Mouse (Mus musculus) liver, embryonic 12.5 days (tissue): Measurements from ENCODE around the gene Vamp1. TPM values are rescaled to one million over a fixed set of nuclear protein-coding genes. Genes with fewer than 3 reads are reported as not detected.
A peak's percentile ranks its signal among the peaks of the same experiment; 100 is the strongest.

Experiments
- ATAC-seq: fragments of 200-750 bp; cut with Nextera tagmentation; 2 replicates; pipeline ENCODE4 v1.8.0; 2017; ENCODE audit warnings: moderate number of reproducible peaks, mild to moderate bottlenecking, moderate library complexity
- H3K27ac ChIP-seq: fragments of 300-500 bp; sonication (generic); 2 replicates; pipeline ENCODE4 v1.5.1; 2016; ENCODE audit warnings: mild to moderate bottlenecking
- H3K27me3 ChIP-seq: fragments of 300-500 bp; sonication (generic); replicated peaks from 2 replicates; pipeline ENCODE4 v1.6.1; 2016; ENCODE audit warnings: mild to moderate bottlenecking, moderate library complexity
- H3K36me3 ChIP-seq: fragments of 300-500 bp; sonication (generic); 2 replicates; pipeline ENCODE4 v1.6.1; 2016; ENCODE audit warnings: mild to moderate bottlenecking, moderate library complexity
- H3K4me1 ChIP-seq: fragments of 300-500 bp; sonication (generic); 2 replicates; pipeline ENCODE4 v1.6.1; 2016
- H3K4me2 ChIP-seq: fragments of 300-500 bp; sonication (generic); 2 replicates; pipeline ENCODE4 v1.6.1; 2016; ENCODE audit warnings: mild to moderate bottlenecking, moderate library complexity
- H3K4me3 ChIP-seq: fragments of 300-500 bp; sonication (generic); 2 replicates; pipeline ENCODE4 v1.5.1; 2016; ENCODE audit warnings: mild to moderate bottlenecking, moderate library complexity
- H3K9ac ChIP-seq: fragments of 300-500 bp; sonication (generic); 2 replicates; pipeline ENCODE4 v1.6.1; 2016; ENCODE audit warnings: mild to moderate bottlenecking, moderate library complexity
- H3K9me3 ChIP-seq: fragments of 300-500 bp; sonication (generic); replicated peaks from 2 replicates; pipeline ENCODE4 v1.6.1; 2016; ENCODE audit warnings: mild to moderate bottlenecking, moderate library complexity
- WGBS: fragments of 180-500 bp; shearing (Covaris S2); methylation state at CpG from one replicate; pipeline ENCODE4 v1.1.7; 2016; ENCODE audit not compliant: insufficient replicate concordance; 5-methylcytosine and 5-hydroxymethylcytosine counted together
- polyA plus RNA-seq: library from polyadenylated mRNA; unstranded; fragments of >200 nt; fragmentation: Nextera tagmentation; extraction: Ambion mirVana; gene quantifications from 2 replicates; pipeline ENCODE4 v1.2.1, GENCODE M21; 2016

Vamp1 gene
- polyA plus RNA-seq, 1 experiment from 2014 or later: 2.3 TPM

DNA sequence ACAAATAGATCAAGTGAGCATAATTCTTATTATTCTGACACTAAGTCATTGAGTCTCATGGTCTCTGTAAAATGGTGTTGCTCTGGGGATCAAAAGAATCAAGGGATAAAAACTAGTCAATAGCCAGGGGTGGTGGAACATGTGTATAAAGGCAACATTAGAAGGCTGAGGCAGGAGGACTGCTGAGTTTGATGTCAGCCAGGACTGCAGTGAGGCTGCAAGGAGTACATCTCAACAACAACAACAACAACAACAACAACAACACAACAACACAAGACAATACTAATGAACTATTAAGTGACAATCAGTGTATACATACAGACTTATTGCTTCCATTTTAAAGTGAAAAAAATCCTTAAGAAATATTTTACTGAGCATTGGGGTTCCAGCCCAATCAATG, 24.5 kb upstream of the Vamp1 start:
- no peak for ATAC-seq
- Histone ChIP-seq H3K9ac (peak overlapping the region; percentile 76), H3K4me1 (peaks cover 48% of the 10 kb centered on the region), H3K4me3 (peak overlapping the region; percentile 71), H3K4me2 (peak overlapping the region; percentile 71), H3K36me3 (peaks cover 66% of the 10 kb centered on the region), H3K9me3 (no peaks in the 10 kb centered on the region), H3K27me3 (no peaks in the 10 kb centered on the region), H3K27ac (peak overlapping the region; percentile 99)

DNA sequence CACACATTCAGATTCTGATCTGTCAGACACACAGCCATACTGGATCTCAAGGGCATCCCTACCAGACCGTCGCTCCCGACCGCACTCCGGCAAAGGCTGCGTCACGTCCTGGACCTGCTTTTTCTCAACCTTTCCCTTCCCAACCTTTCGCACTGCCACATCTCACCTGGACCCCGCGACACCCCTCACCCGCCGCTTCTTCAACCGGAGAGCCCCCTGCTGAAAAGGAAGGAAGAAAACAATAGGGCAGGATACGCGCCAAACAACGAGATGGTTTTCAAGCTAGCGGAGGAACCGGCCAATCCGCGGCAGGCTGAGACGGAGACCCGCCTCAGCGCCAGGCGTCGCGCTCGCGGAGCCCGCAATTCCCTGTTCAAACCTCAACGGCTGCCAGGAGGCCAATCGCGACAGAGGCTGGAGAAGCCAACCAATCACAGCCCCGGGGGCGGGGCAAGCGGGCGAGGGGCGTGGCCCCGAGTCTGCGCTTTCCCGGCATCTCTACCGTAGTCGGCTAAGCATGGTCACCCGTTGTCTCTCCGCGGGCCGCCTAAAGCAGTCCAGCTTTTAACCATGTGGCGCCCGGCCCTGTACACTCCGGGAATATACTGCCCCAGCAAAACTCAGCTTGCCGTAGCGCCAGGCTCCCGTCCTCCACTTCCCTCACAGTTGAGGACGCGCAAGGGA, 23.9 kb upstream of the Vamp1 start, which contains the start of the genes Ncapd2 and Mrpl51:
Gene Ncapd2, minus strand, starts transcription at position 370 of the 684 bp plus-strand sequence.
Gene Mrpl51, plus strand, starts transcription at position 470 of the 684 bp plus-strand sequence.
- H3K27me3 ChIP-seq: no peaks in the 10 kb centered on the region
- peak within 1 kb of the TSS; percentile 99 for H3K27ac ChIP-seq
- under 1% methylated on average over 54 of the region's 54 CpGs for WGBS
- ATAC-seq: peak; percentile 91
- H3K4me2 ChIP-seq: peak within 1 kb of the TSS; percentile 91
- no peaks in the 10 kb centered on the region for H3K9me3 ChIP-seq
- H3K36me3 ChIP-seq: peaks cover 60% of the 10 kb centered on the region
- peak within 1 kb of the TSS; percentile 86 for H3K9ac ChIP-seq
- peaks cover 48% of the 10 kb centered on the region for H3K4me1 ChIP-seq
- peak within 1 kb of the TSS; percentile 71 for H3K4me3 ChIP-seq

DNA sequence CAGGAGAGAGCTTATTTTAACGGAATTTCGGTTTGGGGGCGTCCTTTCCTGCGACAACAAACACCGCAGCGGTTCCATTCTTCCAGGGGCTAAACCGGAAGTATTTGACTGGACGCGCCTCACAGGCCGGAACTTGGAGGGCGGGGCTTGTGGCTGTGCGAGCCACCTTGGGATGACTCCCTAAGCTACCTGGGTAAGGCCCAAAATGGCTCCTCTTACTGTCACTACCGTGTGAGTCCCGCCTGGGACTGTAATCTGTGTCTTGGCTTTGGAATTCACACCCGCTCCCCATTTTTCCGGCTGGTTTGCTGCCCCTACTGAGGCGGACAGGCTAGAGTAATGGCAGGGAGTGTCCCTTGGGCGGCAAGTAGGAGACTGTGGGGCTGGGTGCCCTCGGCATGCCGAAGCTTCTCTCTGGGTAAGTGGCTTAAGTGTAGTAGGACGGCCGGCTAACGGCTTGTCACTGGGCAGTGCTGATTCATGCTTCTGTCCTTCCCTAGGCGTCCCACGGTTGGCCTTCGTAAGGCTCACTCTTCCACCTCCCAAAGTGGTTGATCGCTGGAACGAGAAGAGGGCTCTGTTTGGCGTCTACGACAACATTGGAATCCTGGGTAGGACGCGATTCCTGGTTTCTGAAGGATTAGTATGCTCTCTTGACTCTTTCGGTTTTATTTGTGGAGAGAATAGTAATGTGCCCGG, 23.2 kb upstream of the Vamp1 start:
- peak overlapping the region; percentile 91 for H3K4me2 ChIP-seq
- ATAC-seq: peak; percentile 88
- H3K9me3 ChIP-seq: no peaks in the 10 kb centered on the region
- peak overlapping the region; percentile 86 for H3K9ac ChIP-seq
- H3K36me3 ChIP-seq: peaks cover 55% of the 10 kb centered on the region
- peak overlapping the region; percentile 99 for H3K27ac ChIP-seq
- H3K4me1 ChIP-seq: peaks cover 48% of the 10 kb centered on the region
- under 1% methylated on average over 34 of the region's 34 CpGs for WGBS
- H3K4me3 ChIP-seq: peak overlapping the region; percentile 71
- H3K27me3 ChIP-seq: no peaks in the 10 kb centered on the region

GRCm38 (mm10) chr6:125192841-125193240, 22.5 kb upstream of the Vamp1 start:
- Histone ChIP-seq H3K4me1 (peaks cover 44% of the 10 kb centered on the region), H3K9me3 (no peaks in the 10 kb centered on the region), H3K36me3 (peaks cover 49% of the 10 kb centered on the region), H3K4me3 (peak overlapping the region; percentile 71), H3K4me2 (peak overlapping the region; percentile 91), H3K27ac (peak overlapping the region; percentile 99), H3K9ac (peak overlapping the region; percentile 86), H3K27me3 (no peaks in the 10 kb centered on the region)
- ATAC-seq: no peak
- WGBS: 14% methylated on average over 5 of the region's 5 CpGs

- peaks cover 39% of the 10 kb centered on the region for H3K4me1 ChIP-seq
- H3K27me3 ChIP-seq: no peaks in the 10 kb centered on the region
- peak overlapping the region; percentile 91 for H3K4me2 ChIP-seq
- 27% methylated on average over 7 of the region's 7 CpGs for WGBS
- H3K27ac ChIP-seq: peak overlapping the region; percentile 99
- peaks cover 43% of the 10 kb centered on the region for H3K36me3 ChIP-seq
- ATAC-seq: no peak
- peak overlapping the region; percentile 86 for H3K9ac ChIP-seq
- H3K9me3 ChIP-seq: no peaks in the 10 kb centered on the region
- H3K4me3 ChIP-seq: peak overlapping the region; percentile 71
Measured at GRCm38 (mm10) chr6:125193390-125193789, 22.0 kb upstream of the Vamp1 start.

DNA sequence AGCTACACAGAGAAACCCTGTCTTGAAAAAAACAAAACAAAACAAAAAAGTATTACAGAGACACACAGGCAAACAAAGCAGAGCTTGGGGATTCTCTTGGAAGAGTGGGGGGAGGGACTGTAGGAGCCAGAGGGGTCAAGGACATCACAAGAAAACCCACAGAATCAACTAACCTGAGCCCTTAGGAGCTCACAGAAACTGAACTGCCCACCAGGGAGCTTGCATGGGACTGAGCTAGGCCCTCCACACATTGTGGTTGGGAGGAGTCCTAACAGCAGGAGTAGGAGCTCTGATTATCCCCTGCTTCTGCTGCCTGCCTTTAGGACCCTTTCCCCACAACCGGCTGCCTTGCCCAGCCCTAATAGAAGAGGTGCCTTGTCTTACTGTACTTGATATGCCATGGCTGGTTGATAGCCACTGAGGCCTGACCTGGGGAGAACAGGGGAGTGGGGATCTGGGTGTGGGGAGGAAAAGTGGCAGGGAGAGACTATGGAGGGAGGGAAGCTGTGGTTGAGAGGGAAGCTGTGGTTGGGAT, 19.7 kb upstream of the Vamp1 start:
- Histone ChIP-seq H3K9ac (no peak overlapping the region), H3K4me1 (peaks cover 19% of the 10 kb centered on the region), H3K27ac (no peak overlapping the region), H3K4me2 (no peak overlapping the region), H3K27me3 (no peaks in the 10 kb centered on the region), H3K9me3 (no peaks in the 10 kb centered on the region), H3K4me3 (no peak overlapping the region), H3K36me3 (peaks cover 26% of the 10 kb centered on the region)
- ATAC-seq: no peak
- WGBS: 55% methylated on average over 1 of the region's 1 CpGs

DNA sequence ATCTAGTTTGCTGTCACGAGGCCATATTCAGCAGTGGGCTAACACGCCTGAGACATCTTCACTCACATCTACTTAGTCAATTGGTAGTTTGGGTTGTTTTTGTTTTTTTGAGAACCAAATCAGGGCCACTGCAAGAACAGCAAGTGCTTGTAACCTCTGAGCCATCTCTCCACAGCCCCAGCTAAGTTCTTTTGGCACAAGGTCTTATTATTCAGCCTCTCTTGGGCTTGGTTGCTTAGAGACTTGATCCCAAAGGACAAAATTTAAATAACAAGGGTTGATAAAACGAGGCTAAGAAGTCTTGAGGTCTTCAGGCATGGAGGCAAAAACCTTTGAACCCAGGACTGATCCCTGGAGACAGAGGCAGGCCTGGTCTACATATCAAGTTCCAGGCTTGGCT, 19.1 kb upstream of the Vamp1 start:
- no peak for ATAC-seq
- Histone ChIP-seq H3K9me3 (no peaks in the 10 kb centered on the region), H3K27ac (no peak overlapping the region), H3K4me1 (peaks cover 19% of the 10 kb centered on the region), H3K4me2 (no peak overlapping the region), H3K4me3 (no peak overlapping the region), H3K27me3 (no peaks in the 10 kb centered on the region), H3K36me3 (peaks cover 26% of the 10 kb centered on the region), H3K9ac (no peak overlapping the region)
- 69% methylated on average over 3 of the region's 3 CpGs for WGBS

DNA sequence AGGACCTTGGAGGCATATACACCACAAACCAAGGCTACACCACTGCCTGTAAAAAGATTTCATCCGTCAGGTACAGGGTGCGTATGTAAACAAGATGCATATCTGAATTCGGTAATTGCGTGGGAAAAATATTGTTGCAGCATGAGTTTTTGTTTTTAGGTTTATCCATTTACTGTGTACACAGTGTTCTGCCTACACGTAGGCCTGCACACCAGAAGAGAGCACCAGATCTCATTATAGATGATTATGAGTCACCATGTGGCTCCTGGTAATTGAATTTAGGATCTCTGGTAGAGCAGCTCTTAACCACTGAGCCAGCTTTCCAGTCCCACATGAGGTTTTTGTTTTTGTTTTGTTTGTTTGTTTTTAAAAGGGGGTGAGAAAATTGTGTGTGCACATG, 18.2 kb upstream of the Vamp1 start:
- Histone ChIP-seq H3K4me3 (no peak overlapping the region), H3K36me3 (peaks cover 26% of the 10 kb centered on the region), H3K9me3 (no peaks in the 10 kb centered on the region), H3K27me3 (no peaks in the 10 kb centered on the region), H3K9ac (no peak overlapping the region), H3K27ac (no peak overlapping the region), H3K4me1 (peaks cover 19% of the 10 kb centered on the region), H3K4me2 (no peak overlapping the region)
- WGBS: 81% methylated on average over 5 of the region's 5 CpGs
- ATAC-seq: no peak

- H3K9me3 ChIP-seq: no peaks in the 10 kb centered on the region
- no peaks in the 10 kb centered on the region for H3K4me1 ChIP-seq
- WGBS: 66% methylated on average over 1 of the region's 1 CpGs
- peaks cover 26% of the 10 kb centered on the region for H3K27me3 ChIP-seq
- ATAC-seq: no peak
- H3K27ac ChIP-seq: no peak overlapping the region
- no peak overlapping the region for H3K4me2 ChIP-seq
- no peak overlapping the region for H3K9ac ChIP-seq
- no peaks in the 10 kb centered on the region for H3K36me3 ChIP-seq
- no peak overlapping the region for H3K4me3 ChIP-seq
Measured at GRCm38 (mm10) chr6:125210436-125210835, 4.9 kb upstream of the Vamp1 start.

DNA sequence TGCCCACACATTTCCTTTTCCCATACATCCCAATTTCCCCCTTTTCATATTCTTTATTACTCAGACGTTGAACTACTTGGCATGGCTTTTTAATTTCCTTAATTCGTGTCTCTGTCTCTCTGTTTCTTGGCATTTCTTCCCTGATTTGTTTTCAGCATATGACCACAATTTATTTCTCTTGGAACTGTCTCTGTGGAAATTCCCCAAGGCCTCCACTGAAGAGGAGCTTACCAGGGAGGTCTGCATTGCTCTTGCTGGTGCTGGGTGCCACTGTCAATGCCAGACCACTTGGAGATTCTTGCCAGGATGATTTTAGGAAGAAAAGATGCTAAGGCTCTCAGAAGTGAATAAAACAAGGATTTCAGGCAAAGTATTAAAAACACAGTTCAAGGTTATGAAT, 2.7 kb upstream of the Vamp1 start:
- Histone ChIP-seq H3K9ac (no peak overlapping the region), H3K27me3 (peaks cover 26% of the 10 kb centered on the region), H3K4me1 (peaks cover 12% of the 10 kb centered on the region), H3K36me3 (no peaks in the 10 kb centered on the region), H3K4me2 (no peak overlapping the region), H3K4me3 (no peak overlapping the region), H3K27ac (no peak overlapping the region), H3K9me3 (no peaks in the 10 kb centered on the region)
- 31% methylated on average over 2 of the region's 2 CpGs for WGBS
- ATAC-seq: no peak

DNA sequence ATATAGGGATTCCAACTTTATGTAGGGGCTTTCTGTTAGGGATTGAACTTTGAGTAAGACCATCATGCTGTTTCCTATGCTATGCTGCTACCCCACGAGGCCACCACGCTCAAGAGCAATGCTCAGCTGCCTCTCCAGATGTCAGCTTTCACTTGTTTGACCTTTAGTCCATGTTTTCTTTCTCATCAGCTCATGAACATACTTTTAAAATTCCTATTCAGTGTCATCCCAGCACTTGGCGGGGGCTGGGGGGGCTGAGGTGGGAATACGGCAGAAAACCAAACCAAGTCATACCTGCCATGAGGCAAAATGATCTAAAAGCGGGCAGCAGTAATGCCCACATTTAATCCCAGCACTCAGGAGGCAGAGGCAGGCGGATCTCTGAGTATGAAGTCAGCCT, 2.2 kb upstream of the Vamp1 start:
- WGBS: 54% methylated on average over 6 of the region's 6 CpGs
- Histone ChIP-seq H3K27ac (no peak overlapping the region), H3K9me3 (no peaks in the 10 kb centered on the region), H3K36me3 (no peaks in the 10 kb centered on the region), H3K27me3 (peaks cover 26% of the 10 kb centered on the region), H3K9ac (no peak overlapping the region), H3K4me3 (no peak overlapping the region), H3K4me2 (no peak overlapping the region), H3K4me1 (peaks cover 12% of the 10 kb centered on the region)
- ATAC-seq: no peak

- Histone ChIP-seq H3K27ac (no peak overlapping the region), H3K4me1 (peaks cover 12% of the 10 kb centered on the region), H3K9me3 (no peaks in the 10 kb centered on the region), H3K9ac (no peak overlapping the region), H3K36me3 (no peaks in the 10 kb centered on the region), H3K4me3 (no peak overlapping the region), H3K27me3 (peaks cover 26% of the 10 kb centered on the region), H3K4me2 (no peak overlapping the region)
- ATAC-seq: no peak
- WGBS: 66% methylated on average over 6 of the region's 6 CpGs
Measured at GRCm38 (mm10) chr6:125213715-125214114, 1.6 kb upstream of the Vamp1 start.
